ENCODE assay signal across 10 mouse cellular contexts in genomic region chr10:57447657-57448050, GRCm38 (mm10). TPM values are rescaled to one million over a fixed set of nuclear protein-coding genes. Genes with fewer than 3 reads are reported as not detected.
DNase-seq lines count a peak whose midpoint lies in the region; ATAC-seq and TF ChIP-seq lines count a peak whose summit lies in the region.
"Had no signal": no experiment of that assay in that cellular context is flagged by ENCODE, and none has a peak within 500 bp of the region (broad histone marks: within the 10 kb centered on the region; RNA-seq: fewer than 3 reads in every experiment).

No protein-coding gene starts in this region.

- ATAC-seq in kidney, embryonic 15.5 days (replicated peaks; ENCODE audit: low FRiP score), result 0 out of 2 replicates have a peak, but pooled peaks have one; percentile 17
- peak; percentile 43 for ATAC-seq in forebrain, embryonic 14.5 days
- 0 out of 2 replicates have a peak, but pooled peaks have one; percentile 15 for ATAC-seq in hindbrain, postnatal 0 days
- ATAC-seq in neural tube, embryonic 12.5 days (ENCODE audit: low FRiP score, low read depth), result 0 out of 2 replicates have a peak, but pooled peaks have one; percentile 17

- no peaks in the 10 kb centered on the region for H3K9me3 ChIP-seq in kidney, embryonic 15.5 days (replicated peaks)
- H3K9me3 ChIP-seq in forebrain, embryonic 14.5 days (replicated peaks; ENCODE audit: control insufficient read depth, low read length), result no peaks in the 10 kb centered on the region
- peaks cover 3% of the 10 kb centered on the region; the same call in 1 of the 2 replicates for H3K9me3 ChIP-seq in hindbrain, postnatal 0 days (ENCODE audit: low read length)
- H3K9me3 ChIP-seq in neural tube, embryonic 12.5 days, result no peaks in the 10 kb centered on the region
- H3K9me3 ChIP-seq: liver, embryonic 13.5 days had no signal

- H3K36me3 ChIP-seq in kidney, embryonic 15.5 days, result no peaks in the 10 kb centered on the region
- H3K36me3 ChIP-seq in forebrain, embryonic 14.5 days (ENCODE audit: control insufficient read depth, insufficient read depth, low read length), result no peaks in the 10 kb centered on the region
- H3K36me3 ChIP-seq in hindbrain, postnatal 0 days (ENCODE audit: insufficient read depth, low read length), result no peaks in the 10 kb centered on the region
- no peaks in the 10 kb centered on the region for H3K36me3 ChIP-seq in neural tube, embryonic 12.5 days
- H3K36me3 ChIP-seq: liver, embryonic 13.5 days had no signal

- no peak overlapping the region for H3K4me3 ChIP-seq in kidney, embryonic 15.5 days (replicated peaks)
- H3K4me3 ChIP-seq in forebrain, embryonic 14.5 days (ENCODE audit: low read depth, low read length), result no peak overlapping the region
- H3K4me3 ChIP-seq in hindbrain, postnatal 0 days (ENCODE audit: low read length), result no peak overlapping the region
- no peak overlapping the region for H3K4me3 ChIP-seq in neural tube, embryonic 12.5 days
- H3K4me3 ChIP-seq: liver, embryonic 13.5 days had no signal

- TF ChIP-seq CTCF in hindbrain, postnatal 0 days (IDR thresholded peaks at IDR 0.05; ENCODE audit: low read depth), result no peak

- H3K27ac ChIP-seq in kidney, embryonic 15.5 days, result no peak overlapping the region
- no peak overlapping the region for H3K27ac ChIP-seq in forebrain, embryonic 14.5 days (ENCODE audit: low read depth, low read length)
- no peak overlapping the region for H3K27ac ChIP-seq in hindbrain, postnatal 0 days
- H3K27ac ChIP-seq in neural tube, embryonic 12.5 days, result no peak overlapping the region
- H3K27ac ChIP-seq: gastrocnemius, adult 2 months; liver, embryonic 13.5 days; stomach, postnatal 0 days had no signal

- no peak for DNase-seq in kidney, adult 18-20 months
- no peak for DNase-seq in forebrain, embryonic 14.5 days (ENCODE audit: low spot score)
- DNase-seq in hindbrain, postnatal 0 days (ENCODE audit: low spot score), result no peak
- DNase-seq in adrenal gland, postnatal 14 days, result no peak
- DNase-seq in cerebellum, adult 18-20 months, result no peak

- H3K9ac ChIP-seq in kidney, embryonic 15.5 days, result no peak overlapping the region
- H3K9ac ChIP-seq in forebrain, embryonic 14.5 days (ENCODE audit: low read length), result no peak overlapping the region
- no peak overlapping the region for H3K9ac ChIP-seq in hindbrain, postnatal 0 days (replicated peaks; ENCODE audit: low read length)
- no peak overlapping the region for H3K9ac ChIP-seq in neural tube, embryonic 12.5 days
- H3K9ac ChIP-seq: liver, embryonic 13.5 days had no signal

- H3K27me3 ChIP-seq in kidney, embryonic 15.5 days, result no peaks in the 10 kb centered on the region
- H3K27me3 ChIP-seq in forebrain, embryonic 14.5 days (replicated peaks; ENCODE audit: control insufficient read depth, insufficient read depth, low read length), result no peaks in the 10 kb centered on the region
- H3K27me3 ChIP-seq in hindbrain, postnatal 0 days (ENCODE audit: insufficient read depth, low read length), result no peaks in the 10 kb centered on the region
- H3K27me3 ChIP-seq in neural tube, embryonic 12.5 days (replicated peaks), result no peaks in the 10 kb centered on the region
- H3K27me3 ChIP-seq: liver, embryonic 13.5 days had no signal

- no peaks in the 10 kb centered on the region for H3K4me1 ChIP-seq in kidney, embryonic 15.5 days
- H3K4me1 ChIP-seq in forebrain, embryonic 14.5 days (ENCODE audit: control insufficient read depth, insufficient read depth, low read length), result no peaks in the 10 kb centered on the region
- no peaks in the 10 kb centered on the region for H3K4me1 ChIP-seq in hindbrain, postnatal 0 days (ENCODE audit: insufficient read depth, low read length)
- H3K4me1 ChIP-seq in neural tube, embryonic 12.5 days, result no peaks in the 10 kb centered on the region
- H3K4me1 ChIP-seq: liver, embryonic 13.5 days had no signal

- H3K4me2 ChIP-seq in kidney, embryonic 15.5 days, result no peak overlapping the region
- H3K4me2 ChIP-seq in forebrain, embryonic 14.5 days (ENCODE audit: low read length), result no peak overlapping the region
- peak overlapping the region; percentile 46 for H3K4me2 ChIP-seq in hindbrain, postnatal 0 days (ENCODE audit: low read depth, low read length)
- H3K4me2 ChIP-seq in neural tube, embryonic 12.5 days (replicated peaks), result no peak overlapping the region

RNA-seq across cellular contexts. Expression of gene Hsf2, which starts 38.5 kb away (rescaled TPM):
- polyA plus RNA-seq in kidney, embryonic 15.5 days (2015; fragmentation: Nextera tagmentation; extraction: Ambion mirVana), result 29.2 and 31.8 TPM in 2 replicates
- polyA plus RNA-seq in forebrain, embryonic 14.5 days (2014; fragmentation: Nextera tagmentation; extraction: Ambion mirVana), result 56.0 and 63.5 TPM in 2 replicates
- total RNA-seq in hindbrain, postnatal 0 days (2014; rRNA removed), result 35.0 and 37.8 TPM in 2 replicates
- 47.8 and 49.4 TPM in 2 replicates for polyA plus RNA-seq in hindbrain, postnatal 0 days (2015; fragmentation: Nextera tagmentation; extraction: Ambion mirVana)
- 59.7 and 70.8 TPM in 2 replicates for polyA plus RNA-seq in neural tube, embryonic 12.5 days (2016; fragmentation: Nextera tagmentation; extraction: Ambion mirVana)
- 15.4 and 16.1 TPM in 2 replicates for total RNA-seq in adrenal gland, postnatal 14 days (2021)
